ENCODE assay signal across 17 mouse cellular contexts in the genomic region with DNA sequence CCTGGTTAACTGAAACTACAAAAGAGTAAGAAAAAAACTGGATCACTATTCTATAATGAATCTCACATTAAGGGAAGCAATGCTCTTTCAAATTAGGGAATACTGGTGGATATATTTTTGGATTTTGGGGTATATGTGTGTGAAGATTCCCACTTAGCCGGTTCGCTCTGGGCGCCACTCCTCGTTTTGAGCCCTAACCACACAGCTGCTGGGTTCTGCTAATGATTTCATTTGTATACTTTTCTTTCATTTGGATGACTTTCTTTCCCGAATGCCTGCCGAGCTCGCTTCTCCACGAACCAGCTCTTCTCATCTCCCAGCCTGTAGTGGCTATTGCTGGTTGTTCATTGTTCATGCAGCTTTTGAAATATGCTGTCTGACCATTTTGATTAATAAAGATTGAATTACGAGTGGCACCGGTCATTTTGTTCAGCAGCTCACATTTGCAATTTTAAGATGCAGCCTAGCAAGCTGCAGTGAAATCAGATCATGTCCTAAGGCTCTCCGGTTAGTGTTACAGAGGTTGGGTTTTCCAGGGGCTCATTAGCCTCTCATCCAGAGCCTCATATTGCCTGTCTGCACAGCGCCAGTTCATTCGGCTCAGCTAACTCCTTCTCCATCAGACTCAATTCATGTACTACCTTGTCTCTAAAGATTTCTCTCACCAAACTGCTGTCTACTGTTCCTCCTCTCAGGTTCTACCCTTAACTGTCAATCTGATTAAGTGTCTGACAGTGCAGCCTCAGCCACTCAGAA.
DNase-seq lines count a peak whose midpoint lies in the region; ATAC-seq and TF ChIP-seq lines count a peak whose summit lies in the region.
"Had no signal": no experiment of that assay in that cellular context is flagged by ENCODE, and none has a peak within 500 bp of the region (broad histone marks: within the 10 kb centered on the region; RNA-seq: fewer than 3 reads in every experiment).

No protein-coding gene starts in this region.

- no peak overlapping the region for H3K4me2 ChIP-seq in forebrain, embryonic 13.5 days
- no peak overlapping the region for H3K4me2 ChIP-seq in neural tube, embryonic 13.5 days
- 0 out of 2 replicates have a peak overlapping the region, but pooled peaks have one; percentile 7 for H3K4me2 ChIP-seq in hindbrain, embryonic 14.5 days (replicated peaks)
- peak overlapping the region; percentile 2 for H3K4me2 ChIP-seq in myocyte (ENCODE audit: low read depth)
- H3K4me2 ChIP-seq: intestine, embryonic 15.5 days had no signal

- peak overlapping the region; percentile 31; the same call in 1 of the 2 replicates for H3K27ac ChIP-seq in forebrain, embryonic 13.5 days
- H3K27ac ChIP-seq in forebrain, embryonic 10.5 days, result no peak overlapping the region
- H3K27ac ChIP-seq in neural tube, embryonic 13.5 days (replicated peaks), result peak overlapping the region; percentile 24; the same call in 1 of the 2 replicates
- H3K27ac ChIP-seq in hindbrain, embryonic 14.5 days, result peak overlapping the region; percentile 63
- H3K27ac ChIP-seq: intestine, embryonic 15.5 days; macrophage had no signal

- DNase-seq in forebrain, embryonic 10.5 days (ENCODE audit: extremely low spot score, low spot score), result no peak
- no peak for DNase-seq in neural tube, embryonic 10.5 days (ENCODE audit: extremely low spot score, low spot score)
- no peak for DNase-seq in hindbrain, embryonic 14.5 days (ENCODE audit: low spot score)
- DNase-seq in cerebellum, adult 8-10 months, result no peak
- DNase-seq: adrenal gland, postnatal 14 days; cerebellum, adult 9-11 months; embryo, embryonic 11 days; gastrocnemius, postnatal 14 days; heart, postnatal 14 days; lung, adult 2 months; thymus, adult 2 months had no signal

- WGBS in forebrain, embryonic 13.5 days, result 48% methylated on average over 13 of the region's 13 CpGs
- 88% methylated on average over 13 of the region's 13 CpGs for WGBS in forebrain, embryonic 10.5 days
- 70% methylated on average over 13 of the region's 13 CpGs for WGBS in neural tube, embryonic 13.5 days
- 58% methylated on average over 13 of the region's 13 CpGs for WGBS in hindbrain, embryonic 14.5 days

- H3K9me3 ChIP-seq in forebrain, embryonic 13.5 days (replicated peaks), result no peaks in the 10 kb centered on the region
- no peaks in the 10 kb centered on the region for H3K9me3 ChIP-seq in forebrain, embryonic 10.5 days
- no peaks in the 10 kb centered on the region for H3K9me3 ChIP-seq in neural tube, embryonic 13.5 days
- H3K9me3 ChIP-seq in hindbrain, embryonic 14.5 days (ENCODE audit: control insufficient read depth, low read length), result no peaks in the 10 kb centered on the region
- H3K9me3 ChIP-seq: intestine, embryonic 15.5 days had no signal

- H3K27me3 ChIP-seq in forebrain, embryonic 13.5 days, result no peaks in the 10 kb centered on the region
- H3K27me3 ChIP-seq in forebrain, embryonic 10.5 days (ENCODE audit: poor library complexity, severe bottlenecking), result no peaks in the 10 kb centered on the region
- no peaks in the 10 kb centered on the region for H3K27me3 ChIP-seq in neural tube, embryonic 13.5 days
- H3K27me3 ChIP-seq in hindbrain, embryonic 14.5 days (ENCODE audit: control insufficient read depth, insufficient read depth, low read length), result no peaks in the 10 kb centered on the region
- H3K27me3 ChIP-seq in myocyte (ENCODE audit: control insufficient read depth, insufficient read depth, insufficient read length), result no peaks in the 10 kb centered on the region
- H3K27me3 ChIP-seq: intestine, embryonic 15.5 days had no signal

- no peaks in the 10 kb centered on the region for H3K79me2 ChIP-seq in myocyte (ENCODE audit: control insufficient read depth, insufficient read depth)

- ATAC-seq in forebrain, embryonic 13.5 days, result no peak
- no peak for ATAC-seq in neural tube, embryonic 13.5 days (ENCODE audit: low read depth)
- ATAC-seq in hindbrain, embryonic 14.5 days (ENCODE audit: low FRiP score), result no peak
- ATAC-seq in megakaryocyte, adult 5-6 weeks (ENCODE audit: poor library complexity, severe bottlenecking), result no peak
- ATAC-seq: intestine, embryonic 15.5 days had no signal

- no peak overlapping the region for H3K4me3 ChIP-seq in forebrain, embryonic 13.5 days
- H3K4me3 ChIP-seq in forebrain, embryonic 10.5 days, result no peak overlapping the region
- H3K4me3 ChIP-seq in neural tube, embryonic 13.5 days, result no peak overlapping the region
- no peak overlapping the region for H3K4me3 ChIP-seq in hindbrain, embryonic 14.5 days (replicated peaks; ENCODE audit: low read length)
- no peak overlapping the region for H3K4me3 ChIP-seq in myocyte
- H3K4me3 ChIP-seq: intestine, embryonic 15.5 days had no signal

- 0 out of 2 replicates have a peak, but pooled peaks cover 8% of the 10 kb centered on the region for H3K4me1 ChIP-seq in forebrain, embryonic 13.5 days
- no peaks in the 10 kb centered on the region for H3K4me1 ChIP-seq in forebrain, embryonic 10.5 days
- H3K4me1 ChIP-seq in neural tube, embryonic 13.5 days (replicated peaks), result 0 out of 2 replicates have a peak, but pooled peaks cover 4% of the 10 kb centered on the region
- H3K4me1 ChIP-seq in hindbrain, embryonic 14.5 days (replicated peaks; ENCODE audit: control insufficient read depth, insufficient read depth, low read length), result 0 out of 2 replicates have a peak, but pooled peaks cover 4% of the 10 kb centered on the region
- H3K4me1 ChIP-seq: intestine, embryonic 15.5 days had no signal

- TF ChIP-seq POLR2A in myocyte (IDR thresholded peaks at IDR 0.05; ENCODE audit: insufficient read length, low read depth), result no peak

- no peak overlapping the region for H3ac ChIP-seq in myocyte (ENCODE audit: control insufficient read depth, insufficient read length)

- no peak overlapping the region for H3K9ac ChIP-seq in forebrain, embryonic 13.5 days
- no peak overlapping the region for H3K9ac ChIP-seq in neural tube, embryonic 13.5 days
- H3K9ac ChIP-seq in hindbrain, embryonic 14.5 days, result peak overlapping the region; percentile 25; the same call in 1 of the 2 replicates
- H3K9ac ChIP-seq: intestine, embryonic 15.5 days had no signal

- H3K36me3 ChIP-seq in forebrain, embryonic 13.5 days (ENCODE audit: poor library complexity, severe bottlenecking), result no peaks in the 10 kb centered on the region
- H3K36me3 ChIP-seq in forebrain, embryonic 10.5 days (replicated peaks), result no peaks in the 10 kb centered on the region
- H3K36me3 ChIP-seq in neural tube, embryonic 13.5 days, result no peaks in the 10 kb centered on the region
- H3K36me3 ChIP-seq in hindbrain, embryonic 14.5 days (replicated peaks; ENCODE audit: control insufficient read depth, insufficient read depth), result no peaks in the 10 kb centered on the region
- H3K36me3 ChIP-seq in myocyte (ENCODE audit: control insufficient read depth, insufficient read depth), result no peaks in the 10 kb centered on the region
- H3K36me3 ChIP-seq: intestine, embryonic 15.5 days had no signal

TF ChIP-seq in myocyte, 11 proteins besides CTCF, POLR2A, EP300 and RAD21:
- TF ChIP-seq MAX (IDR thresholded peaks at IDR 0.05; ENCODE audit: low read depth), result no peak
- TF ChIP-seq REST (IDR thresholded peaks at IDR 0.05; ENCODE audit: insufficient read depth, insufficient read length), result no peak
- no peak for TF ChIP-seq CEBPB (IDR thresholded peaks at IDR 0.05; ENCODE audit: insufficient read depth, poor library complexity, severe bottlenecking)
- TF ChIP-seq TCF3 (IDR thresholded peaks at IDR 0.05; ENCODE audit: insufficient read length, low read depth), result no peak
- TF ChIP-seq POLR2AphosphoS2 (IDR thresholded peaks at IDR 0.05; ENCODE audit: insufficient read length, low read depth), result no peak
- TF ChIP-seq MYOG (IDR thresholded peaks at IDR 0.05; ENCODE audit: control insufficient read depth in 1 of 3, insufficient read depth in 1 of 3, insufficient read length in 2 of 3, low read depth in 2 of 3), result no peak
- no peak for TF ChIP-seq USF1 (IDR thresholded peaks at IDR 0.05; ENCODE audit: low read depth)
- TF ChIP-seq TCF12 (IDR thresholded peaks at IDR 0.05; ENCODE audit: insufficient read depth, poor library complexity, severe bottlenecking), result no peak

Comparison
In these comparisons a context has a peak if more than half of its experiments do, and no peak if none do; other contexts are left out.
1. H3K4me2 ChIP-seq: peak in hindbrain, embryonic 14.5 days (single experiment) and myocyte (single experiment); none in forebrain, embryonic 13.5 days (single experiment) and neural tube, embryonic 13.5 days (single experiment).